Mouse (Mus musculus): ENCODE results near the gene Wif1.

DNA sequence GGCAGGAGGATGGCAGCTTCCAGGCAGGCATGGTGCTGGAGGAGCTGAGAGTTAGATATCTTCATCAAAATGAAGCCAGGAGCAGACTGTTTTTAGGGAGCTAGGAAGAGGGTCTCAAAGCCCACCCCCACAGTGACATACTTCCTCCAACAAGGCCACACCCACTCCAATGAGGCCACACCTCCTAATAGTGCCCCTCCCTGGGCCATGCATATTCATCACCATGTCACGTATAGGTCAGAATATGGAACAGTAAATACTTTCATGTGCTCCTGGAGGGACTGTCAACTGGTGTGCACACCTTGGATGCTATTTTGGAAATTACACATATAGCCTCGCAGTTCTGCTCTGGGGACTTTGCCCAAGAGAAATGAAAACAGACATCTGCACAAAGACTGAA is 31.6 kb upstream of the Wif1 start:
- no peak for TF ChIP-seq CTCF (IDR thresholded peaks at IDR 0.05; ENCODE audit: low read depth)
- TF ChIP-seq EP300 (IDR thresholded peaks at IDR 0.05; ENCODE audit: low read depth): no peak
